Mouse (Mus musculus) T-helper 17 cell (primary cell): ENCODE measurements around the gene Dnmt3a.

Source experiments
- in situ Hi-C, 2 experiments: fragments of 300-600 bp; cut with MboI, MseI; formaldehyde crosslinking; loops; 1 replicate in 1 of 2; 2 replicates in 1 of 2; pipeline ENCODE4 v1.15.1; 2025; ENCODE audit warnings: high pct_unique_total_duplicates in 2 of 2

Gene Dnmt3a

DNA sequence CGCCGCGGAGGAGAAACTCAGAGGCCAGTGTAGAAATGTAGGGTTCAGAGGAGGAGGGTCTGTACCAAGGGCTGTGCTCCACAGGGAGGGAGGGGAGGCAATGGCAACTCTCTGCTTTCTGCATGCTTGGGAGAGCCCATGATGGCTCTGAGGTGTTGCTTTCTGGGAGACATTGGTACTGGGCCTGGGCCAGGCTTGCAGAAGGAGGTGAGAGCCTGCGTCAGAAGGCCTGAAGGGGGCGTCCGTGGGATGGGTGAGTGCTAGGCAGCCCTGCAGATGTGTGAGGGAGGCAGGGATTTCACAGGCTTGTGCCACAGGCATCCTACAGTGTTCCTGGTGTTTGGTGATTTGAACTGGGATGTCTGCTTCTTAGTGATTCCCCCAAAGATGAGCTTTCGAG, 11.2 kb downstream of the Dnmt3a start:
- in situ Hi-C loops: no loop called here

DNA sequence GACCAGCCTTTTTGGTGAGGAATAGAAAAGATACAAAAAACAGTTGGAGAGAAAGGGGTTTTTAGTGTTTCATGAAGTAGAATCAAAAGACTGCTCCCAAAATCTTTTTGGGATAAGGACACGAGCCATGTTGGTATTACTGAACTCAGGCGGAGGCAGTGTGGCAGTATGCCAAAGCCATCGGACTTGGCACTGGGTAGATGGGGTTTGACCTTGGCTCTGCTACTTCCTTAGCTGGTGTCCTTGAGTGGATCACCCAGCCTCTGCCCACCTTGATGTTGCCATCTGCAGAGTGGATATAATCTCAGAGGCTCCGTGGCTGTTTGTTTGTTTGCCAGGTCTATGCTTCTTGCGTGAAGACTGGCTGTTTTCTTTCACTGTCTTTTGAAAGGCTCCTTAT, 11.8 kb downstream of the Dnmt3a start:
- in situ Hi-C loops: no loop called here

GRCm38 (mm10) chr12:3819899-3820298, 14.1 kb downstream of the Dnmt3a start:
- in situ Hi-C loops: no loop called here

GRCm38 (mm10) chr12:3823408-3823807, 17.6 kb downstream of the Dnmt3a start:
- in situ Hi-C loops: no loop called here

- in situ Hi-C loops: no loop called here
These were observed 19.3 kb downstream of the Dnmt3a start for GRCm38 (mm10) chr12:3824906-3825713.

DNA sequence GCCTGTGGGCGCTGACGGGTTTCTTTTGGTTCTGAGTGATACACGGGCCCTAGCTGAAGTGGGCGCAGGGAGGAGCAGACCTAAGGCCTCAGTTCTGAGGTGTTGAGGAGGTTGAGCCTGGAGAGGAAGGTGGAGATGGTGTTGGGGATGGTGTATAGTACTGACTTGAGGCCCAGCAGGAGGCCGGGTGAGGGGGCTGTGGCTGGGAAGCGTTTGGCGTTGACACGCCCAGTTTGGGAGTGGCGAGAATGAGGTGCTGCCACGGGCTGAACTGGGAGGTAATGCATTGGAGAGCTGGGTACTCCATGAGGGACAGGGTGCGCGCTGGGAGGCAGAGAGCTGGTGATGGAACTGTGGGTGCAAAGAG, 19.9 kb downstream of the Dnmt3a start:
- in situ Hi-C loops: no loop called here

- in situ Hi-C loops: no loop called here
These were observed 22.0 kb downstream of the Dnmt3a start for GRCm38 (mm10) chr12:3827771-3828170.

GRCm38 (mm10) chr12:3833059-3833760, 27.4 kb downstream of the Dnmt3a start:
- in situ Hi-C loops: no loop called here

DNA sequence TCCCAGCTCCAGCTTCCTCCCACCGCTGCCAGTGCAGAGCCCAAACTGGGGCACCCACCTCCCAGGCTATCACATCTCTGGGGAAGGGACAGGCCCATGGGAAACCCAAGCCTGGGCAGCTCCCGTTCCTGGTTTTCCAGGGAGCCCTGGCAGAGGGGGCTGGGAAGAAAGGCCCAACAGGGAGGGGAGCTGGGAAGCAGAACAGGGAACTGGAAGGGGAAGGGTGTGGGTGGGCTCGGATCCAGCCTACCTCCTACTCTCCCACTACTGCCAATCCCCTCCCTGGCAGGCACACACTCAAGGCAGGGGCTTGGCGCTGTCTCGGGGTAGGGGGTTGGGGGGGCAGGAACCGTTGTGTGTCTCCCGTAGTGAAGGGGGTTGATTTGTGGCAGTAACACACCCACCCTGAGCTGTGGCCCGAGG, 28.1 kb downstream of the Dnmt3a start:
- in situ Hi-C loops: no loop called here

- in situ Hi-C loops: no loop called here
These were observed 28.8 kb downstream of the Dnmt3a start for GRCm38 (mm10) chr12:3834373-3835314.

DNA sequence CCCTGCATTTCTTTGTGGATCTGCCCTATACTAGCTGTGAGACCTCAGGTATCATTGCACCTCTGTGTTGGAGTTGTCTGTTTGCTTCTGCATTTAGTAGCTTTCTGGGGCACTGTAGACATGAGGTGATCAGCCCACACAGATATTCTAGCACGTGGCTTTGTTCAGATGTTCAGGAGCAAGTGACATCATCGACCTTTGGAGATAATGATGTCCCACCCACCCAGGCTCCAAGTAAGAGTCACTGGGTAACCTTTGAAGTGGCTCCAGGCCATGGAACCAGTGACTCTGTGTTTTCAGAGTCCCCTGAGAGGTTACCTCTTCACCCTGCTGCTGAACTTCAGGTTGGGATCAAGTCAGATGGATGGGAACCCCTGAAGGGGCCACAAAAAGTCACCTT, 29.8 kb downstream of the Dnmt3a start:
- in situ Hi-C loops: no loop called here

GRCm38 (mm10) chr12:3837081-3837832, 31.4 kb downstream of the Dnmt3a start:
- in situ Hi-C loops: no loop called here

- in situ Hi-C loops: no loop called here
These were observed 32.2 kb downstream of the Dnmt3a start for GRCm38 (mm10) chr12:3838009-3838408.

GRCm38 (mm10) chr12:3839662-3840061, 33.9 kb downstream of the Dnmt3a start:
- in situ Hi-C loops: no loop called here

GRCm38 (mm10) chr12:3841121-3841520, 35.3 kb downstream of the Dnmt3a start:
- in situ Hi-C loops: no loop called here

DNA sequence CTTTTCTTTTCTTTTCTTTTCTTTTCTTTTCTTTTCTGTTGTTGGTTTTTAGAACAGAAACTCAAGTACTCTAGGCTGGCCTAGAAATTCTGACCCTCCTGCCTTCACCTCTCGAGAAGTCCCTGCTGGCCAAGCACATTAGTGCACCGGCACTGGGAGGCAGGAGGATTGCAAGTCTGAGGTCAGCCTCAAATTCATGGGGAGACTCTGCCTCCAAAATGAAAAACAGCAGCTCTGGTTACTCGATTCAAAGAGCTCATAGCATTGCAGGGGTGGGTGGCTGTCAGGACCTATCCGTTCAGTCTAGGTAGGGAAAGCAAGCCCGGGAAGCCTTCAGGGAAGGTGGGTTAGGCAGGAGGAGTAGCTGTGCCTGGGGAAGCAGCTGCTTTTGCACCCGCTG, 37.0 kb downstream of the Dnmt3a start:
- in situ Hi-C loops: no loop called here

DNA sequence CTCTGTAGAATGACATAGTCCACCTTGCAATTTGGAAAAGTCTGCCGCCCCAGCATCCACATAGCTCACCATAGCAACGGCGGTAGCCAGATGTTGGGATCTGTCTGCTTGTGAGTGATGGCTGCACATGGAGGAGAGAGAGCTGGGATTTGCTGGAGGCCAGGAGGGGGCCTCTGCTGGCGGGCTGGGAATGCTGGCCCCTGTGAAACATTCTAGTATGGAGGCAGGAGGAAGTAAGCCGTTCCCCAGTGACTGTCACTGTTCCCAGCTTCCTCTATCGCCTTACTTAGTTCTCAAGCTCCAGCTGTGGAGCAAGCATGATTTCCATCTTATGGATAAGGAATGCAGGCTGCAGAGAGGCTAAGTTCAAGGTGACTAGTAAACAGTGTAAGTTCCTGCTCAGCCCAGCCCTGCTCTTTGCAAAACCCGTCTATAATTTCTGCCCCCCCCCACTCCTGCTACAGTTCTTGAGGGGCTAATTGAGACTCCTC, 37.6 kb downstream of the Dnmt3a start:
- in situ Hi-C loops: no loop called here

DNA sequence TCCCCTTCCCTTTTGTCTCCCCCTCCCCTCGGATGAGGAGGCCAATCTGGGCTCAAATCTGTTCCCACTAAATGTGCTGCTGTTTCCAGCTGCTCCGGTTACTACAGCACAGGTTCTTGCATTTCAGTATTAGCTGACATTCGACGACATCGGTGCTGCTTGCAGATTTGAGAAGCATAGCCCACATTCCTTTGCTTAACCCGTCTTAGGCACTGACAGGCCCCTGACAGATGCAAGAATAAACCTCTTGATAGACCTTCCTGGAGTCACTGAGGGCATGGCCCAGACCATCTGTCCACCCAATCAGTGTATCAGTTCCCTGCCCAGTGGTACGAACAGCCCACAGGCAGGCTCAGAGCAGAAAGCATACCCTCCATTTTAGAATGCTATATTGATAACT, 38.1 kb downstream of the Dnmt3a start:
- in situ Hi-C loops: no loop called here

- in situ Hi-C loops: no loop called here
These were observed 38.5 kb downstream of the Dnmt3a start for GRCm38 (mm10) chr12:3844335-3844734.

DNA sequence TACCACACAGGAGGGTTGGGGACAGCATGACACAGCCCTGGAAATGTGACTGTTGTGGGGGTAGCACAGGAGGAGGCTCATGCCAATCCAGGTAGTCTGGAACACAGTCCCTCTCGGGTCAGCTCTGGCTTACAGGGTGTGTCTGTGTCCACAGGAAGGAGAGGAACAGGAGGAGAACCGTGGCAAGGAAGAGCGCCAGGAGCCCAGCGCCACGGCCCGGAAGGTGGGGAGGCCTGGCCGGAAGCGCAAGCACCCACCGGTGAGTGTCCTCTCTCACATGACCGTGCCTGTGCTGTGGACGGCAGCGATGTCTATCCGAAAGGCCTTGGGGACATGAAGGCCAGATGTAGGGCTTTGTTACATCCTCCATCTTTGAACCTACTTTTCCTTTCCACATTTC, 43.7 kb downstream of the Dnmt3a start:
- in situ Hi-C loops: no loop called here

GRCm38 (mm10) chr12:3850165-3850564, 44.4 kb downstream of the Dnmt3a start:
- in situ Hi-C loops: no loop called here
